10 mouse cellular contexts compared by ENCODE assay signal in genomic region chr15:102099260-102099659, GRCm38 (mm10). TPM values are rescaled to one million over a fixed set of nuclear protein-coding genes. Genes with fewer than 3 reads are reported as not detected.
DNase-seq lines count a peak whose midpoint lies in the region; ATAC-seq lines count a peak whose summit lies in the region.
"Had no signal": no experiment of that assay in that cellular context is flagged by ENCODE, and none has a peak within 500 bp of the region (broad histone marks: within the 10 kb centered on the region; RNA-seq: fewer than 3 reads in every experiment).

No protein-coding gene starts in this region.

- no peaks in the 10 kb centered on the region for H3K27me3 ChIP-seq in heart, embryonic 11.5 days (ENCODE audit: control insufficient read depth, insufficient read depth, low read length)
- H3K27me3 ChIP-seq in neural tube, embryonic 11.5 days (ENCODE audit: control insufficient read depth, insufficient read depth, low read length) = 0 out of 2 replicates have a peak, but pooled peaks cover 4% of the 10 kb centered on the region

- H3K4me3 ChIP-seq in heart, embryonic 11.5 days (ENCODE audit: low read depth, low read length) = peak overlapping the region; percentile 61; the same call in 1 of the 2 replicates
- H3K4me3 ChIP-seq in neural tube, embryonic 11.5 days (ENCODE audit: low read depth, low read length) = no peak overlapping the region

- no peaks in the 10 kb centered on the region for H3K9me3 ChIP-seq in heart, embryonic 11.5 days (replicated peaks; ENCODE audit: control insufficient read depth, low read length)
- no peaks in the 10 kb centered on the region for H3K9me3 ChIP-seq in neural tube, embryonic 11.5 days (ENCODE audit: control insufficient read depth, low read length)

- no peak for DNase-seq in heart, postnatal 25 days (ENCODE audit: low spot score)
- DNase-seq in neural tube, embryonic 11.5 days (ENCODE audit: low spot score) = no peak
- no peak for DNase-seq in neural tube, embryonic 10.5 days (ENCODE audit: extremely low spot score, low spot score)
- peak; percentile 3 to 14 for DNase-seq in kidney, postnatal 4 days
- DNase-seq in frontal cortex, postnatal 14 days (ENCODE audit: low spot score in 2 of 2) = no peak

- H3K27ac ChIP-seq in heart, embryonic 11.5 days (ENCODE audit: low read depth, low read length) = no peak overlapping the region
- no peak overlapping the region for H3K27ac ChIP-seq in neural tube, embryonic 11.5 days (ENCODE audit: low read depth, low read length)

- H3K9ac ChIP-seq in heart, embryonic 11.5 days (ENCODE audit: low read depth, low read length) = no peak overlapping the region
- no peak overlapping the region for H3K9ac ChIP-seq in neural tube, embryonic 11.5 days (ENCODE audit: low read length)

- WGBS in heart, embryonic 11.5 days (ENCODE audit: insufficient replicate concordance) = 40% methylated on average over 5 of the region's 5 CpGs
- 51% methylated on average over 5 of the region's 5 CpGs for WGBS in neural tube, embryonic 11.5 days

- H3K4me2 ChIP-seq in heart, embryonic 11.5 days = peak overlapping the region; percentile 80
- peak overlapping the region; percentile 83 for H3K4me2 ChIP-seq in neural tube, embryonic 11.5 days (ENCODE audit: low read depth)

- intact Hi-C loops in heart, postnatal 25 days (cut with DNase I) = no loop called here

- peaks cover 58% of the 10 kb centered on the region for H3K4me1 ChIP-seq in heart, embryonic 11.5 days (ENCODE audit: control insufficient read depth, insufficient read depth, low read length)
- H3K4me1 ChIP-seq in neural tube, embryonic 11.5 days (ENCODE audit: control insufficient read depth, insufficient read depth, low read length) = peaks cover 33% of the 10 kb centered on the region

- no peak for ATAC-seq in heart, embryonic 11.5 days (replicated peaks; ENCODE audit: insufficient number of reproducible peaks, low FRiP score, low TSS enrichment)
- no peak for ATAC-seq in neural tube, embryonic 11.5 days (ENCODE audit: insufficient read depth, low FRiP score, low TSS enrichment)
- no peak for ATAC-seq in erythroid progenitor cell, adult 5-6 weeks (replicated peaks; ENCODE audit: low FRiP score, poor library complexity, severe bottlenecking)
- ATAC-seq in inflammation-experienced regulatory T-cells, adult 6 months = no peak

- peaks cover 24% of the 10 kb centered on the region for H3K36me3 ChIP-seq in heart, embryonic 11.5 days (ENCODE audit: control insufficient read depth, insufficient read depth, low read length)
- peaks cover 16% of the 10 kb centered on the region for H3K36me3 ChIP-seq in neural tube, embryonic 11.5 days (ENCODE audit: control insufficient read depth, insufficient read depth, low read length)

RNA-seq across cellular contexts. Expression of gene Tns2, which starts 1.0 kb away (rescaled TPM):
- polyA plus RNA-seq in heart, embryonic 11.5 days (2014; fragmentation: Nextera tagmentation; extraction: Ambion mirVana) = 25.0 and 25.4 TPM in 2 replicates
- total RNA-seq in heart, postnatal 25 days (2021) = 100 to 1,000 TPM in 1 of 2 experiments, 10 to 100 TPM in 1; 98.6 to 118 TPM
- polyA plus RNA-seq in neural tube, embryonic 11.5 days (2014; fragmentation: Nextera tagmentation; extraction: Ambion mirVana) = 11.4 and 13.2 TPM in 2 replicates
- total RNA-seq in erythroid progenitor cell, adult 5-6 weeks (2015; ENCODE audit: low replicate concordance) = 0.36 TPM in 1 of 2 replicates, not detected in the other
- total RNA-seq in erythroid progenitor cell, adult 5-6 weeks (2017; ENCODE audit: low replicate concordance) = not detected in 2 replicates
- polyA plus RNA-seq in inflammation-experienced regulatory T-cells, adult 6 months (2017; shearing (Covaris generic)) = 1 to 10 TPM; 3.3 to 4.2 (median 3.8) TPM
- total RNA-seq: common myeloid progenitor, adult 5-6 weeks had no signal

RNA-seq across cellular contexts. Expression of gene Eif4b, which starts 25.7 kb away (rescaled TPM):
- polyA plus RNA-seq in heart, embryonic 11.5 days (2014; fragmentation: Nextera tagmentation; extraction: Ambion mirVana) = 71.6 and 83.5 TPM in 2 replicates
- 100 to 1,000 TPM; 131 to 144 TPM for total RNA-seq in heart, postnatal 25 days (2021)
- polyA plus RNA-seq in neural tube, embryonic 11.5 days (2014; fragmentation: Nextera tagmentation; extraction: Ambion mirVana) = 113 and 121 TPM in 2 replicates
- total RNA-seq in erythroid progenitor cell, adult 5-6 weeks (2015; ENCODE audit: low replicate concordance) = 34.2 and 49.9 TPM in 2 replicates
- total RNA-seq in erythroid progenitor cell, adult 5-6 weeks (2017; ENCODE audit: low replicate concordance) = 89.8 and 92.8 TPM in 2 replicates
- polyA plus RNA-seq in inflammation-experienced regulatory T-cells, adult 6 months (2017; shearing (Covaris generic)) = 100 to 1,000 TPM in 2 of 3 experiments, 10 to 100 TPM in 1; 90.5 to 131 (median 129) TPM

RNA-seq across cellular contexts. Expression of gene Spryd3, which starts 36.8 kb away (rescaled TPM):
- polyA plus RNA-seq in heart, embryonic 11.5 days (2014; fragmentation: Nextera tagmentation; extraction: Ambion mirVana) = 11.1 and 14.6 TPM in 2 replicates
- total RNA-seq in heart, postnatal 25 days (2021) = 10 to 100 TPM; 13.2 to 15.1 TPM
- polyA plus RNA-seq in neural tube, embryonic 11.5 days (2014; fragmentation: Nextera tagmentation; extraction: Ambion mirVana) = 15.5 and 17.0 TPM in 2 replicates
- 2.5 and 5.4 TPM in 2 replicates for total RNA-seq in erythroid progenitor cell, adult 5-6 weeks (2015; ENCODE audit: low replicate concordance)
- 2.3 and 16.0 TPM in 2 replicates for total RNA-seq in erythroid progenitor cell, adult 5-6 weeks (2017; ENCODE audit: low replicate concordance)
- polyA plus RNA-seq in inflammation-experienced regulatory T-cells, adult 6 months (2017; shearing (Covaris generic)) = 10 to 100 TPM; 32.1 to 44.8 (median 33.6) TPM

RNA-seq across cellular contexts. Expression of gene Igfbp6, which starts 44.9 kb away (rescaled TPM):
- polyA plus RNA-seq in heart, embryonic 11.5 days (2014; fragmentation: Nextera tagmentation; extraction: Ambion mirVana) = 0.70 and 1.1 TPM in 2 replicates
- total RNA-seq in heart, postnatal 25 days (2021) = 10 to 100 TPM; 38.3 to 43.6 TPM
- 0.22 and 0.34 TPM in 2 replicates for polyA plus RNA-seq in neural tube, embryonic 11.5 days (2014; fragmentation: Nextera tagmentation; extraction: Ambion mirVana)
- not detected in 2 replicates for total RNA-seq in erythroid progenitor cell, adult 5-6 weeks (2015; ENCODE audit: low replicate concordance)
- not detected in 2 replicates for total RNA-seq in erythroid progenitor cell, adult 5-6 weeks (2017; ENCODE audit: low replicate concordance)
- under 1 TPM in 1 of 3 experiments, not detected in 2; 0.33 TPM for polyA plus RNA-seq in inflammation-experienced regulatory T-cells, adult 6 months (2017; shearing (Covaris generic))
- total RNA-seq: common myeloid progenitor, adult 5-6 weeks had no signal

RNA-seq across cellular contexts. Expression of gene Soat2, which starts 51.1 kb away (rescaled TPM):
- 0.76 and 2.3 TPM in 2 replicates for polyA plus RNA-seq in heart, embryonic 11.5 days (2014; fragmentation: Nextera tagmentation; extraction: Ambion mirVana)
- under 1 TPM in 1 of 2 experiments, not detected in 1; 0.11 TPM for total RNA-seq in heart, postnatal 25 days (2021)
- 0.13 and 0.22 TPM in 2 replicates for polyA plus RNA-seq in neural tube, embryonic 11.5 days (2014; fragmentation: Nextera tagmentation; extraction: Ambion mirVana)
- total RNA-seq in erythroid progenitor cell, adult 5-6 weeks (2015; ENCODE audit: low replicate concordance) = 1.1 and 5.0 TPM in 2 replicates
- 1.0 and 1.7 TPM in 2 replicates for total RNA-seq in erythroid progenitor cell, adult 5-6 weeks (2017; ENCODE audit: low replicate concordance)
- 1 to 10 TPM in 2 of 3 experiments, under 1 TPM in 1; 0.94 to 4.9 (median 1.3) TPM for polyA plus RNA-seq in inflammation-experienced regulatory T-cells, adult 6 months (2017; shearing (Covaris generic))
- total RNA-seq: layer of hippocampus, postnatal 10 days had no signal

Comparison
In these comparisons a context has a peak if more than half of its experiments do, and no peak if none do; other contexts are left out.
1. DNase-seq: peak in kidney, postnatal 4 days (2 of 2); none in heart, postnatal 25 days (single experiment), neural tube, embryonic 11.5 days (single experiment), neural tube, embryonic 10.5 days (single experiment) and frontal cortex, postnatal 14 days (0 of 2).